In the genomic region with DNA sequence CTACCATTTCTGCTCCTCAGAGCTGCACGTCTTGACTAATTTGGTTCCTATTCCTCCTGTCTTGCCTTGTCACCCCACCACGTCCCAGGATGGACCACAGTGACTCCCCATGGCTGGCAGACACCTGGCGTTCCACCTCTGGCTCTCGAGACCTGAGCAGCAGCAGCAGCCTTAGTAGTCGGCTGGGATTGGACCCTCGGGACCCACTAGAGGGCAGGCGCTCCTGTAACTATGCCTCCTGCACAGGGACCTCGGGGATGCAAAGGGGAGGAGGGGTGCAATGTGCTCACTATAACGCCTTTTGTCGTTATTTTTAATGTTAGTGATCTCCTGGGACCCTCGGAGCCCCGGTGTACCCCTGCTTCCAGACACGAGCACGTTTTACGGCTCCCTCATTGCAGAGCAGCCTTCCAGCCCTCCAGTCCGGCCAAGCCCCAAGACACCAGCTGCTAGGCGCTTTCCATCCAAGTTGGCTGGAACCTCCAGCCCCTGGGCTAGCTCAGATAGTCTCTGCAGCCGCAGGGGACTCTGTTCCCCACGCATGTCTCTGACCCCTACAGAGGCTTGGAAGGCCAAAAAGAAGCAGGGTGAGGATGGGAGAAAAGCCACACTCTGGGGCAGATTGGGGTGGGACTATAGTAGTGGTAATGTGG, we compare ENCODE assay signal across 10 mouse cellular contexts. TPM values are rescaled to one million over a fixed set of nuclear protein-coding genes. Genes with fewer than 3 reads are reported as not detected.
DNase-seq lines count a peak whose midpoint lies in the region; ATAC-seq and TF ChIP-seq lines count a peak whose summit lies in the region.
"Had no signal": no experiment of that assay in that cellular context is flagged by ENCODE, and none has a peak within 500 bp of the region (broad histone marks: within the 10 kb centered on the region; RNA-seq: fewer than 3 reads in every experiment).

No protein-coding gene starts in this region.

- no peak overlapping the region for H3K4me2 ChIP-seq in kidney, postnatal 0 days (ENCODE audit: low read length)
- peak overlapping the region; percentile 36 for H3K4me2 ChIP-seq in heart, embryonic 16.5 days (ENCODE audit: low read depth, low read length)
- H3K4me2 ChIP-seq in midbrain, embryonic 15.5 days = peak overlapping the region; percentile 43
- H3K4me2 ChIP-seq: limb, embryonic 15.5 days had no signal

- no peak overlapping the region for H3K9ac ChIP-seq in kidney, postnatal 0 days (ENCODE audit: low read depth, low read length)
- H3K9ac ChIP-seq in heart, embryonic 16.5 days (ENCODE audit: low read length) = no peak overlapping the region
- no peak overlapping the region for H3K9ac ChIP-seq in midbrain, embryonic 15.5 days
- H3K9ac ChIP-seq: limb, embryonic 15.5 days had no signal

- no peaks in the 10 kb centered on the region for H3K9me3 ChIP-seq in kidney, postnatal 0 days (replicated peaks; ENCODE audit: low read length)
- no peaks in the 10 kb centered on the region for H3K9me3 ChIP-seq in heart, embryonic 16.5 days (replicated peaks; ENCODE audit: control insufficient read depth, low read length)
- H3K9me3 ChIP-seq in midbrain, embryonic 15.5 days = no peaks in the 10 kb centered on the region
- H3K9me3 ChIP-seq: limb, embryonic 15.5 days had no signal

- H3K4me1 ChIP-seq in kidney, postnatal 0 days (replicated peaks; ENCODE audit: insufficient read depth, low read length) = no peaks in the 10 kb centered on the region
- H3K4me1 ChIP-seq in cortical plate, adult 2 months (ENCODE audit: control insufficient read depth, insufficient read depth, low read length) = no peaks in the 10 kb centered on the region
- H3K4me1 ChIP-seq in heart, embryonic 16.5 days (ENCODE audit: control insufficient read depth, insufficient read depth, low read length) = peaks cover 12% of the 10 kb centered on the region
- H3K4me1 ChIP-seq in midbrain, embryonic 15.5 days = peaks cover 7% of the 10 kb centered on the region; the same call in 1 of the 2 replicates
- H3K4me1 ChIP-seq in cerebellum, adult 2 months (ENCODE audit: control insufficient read depth, insufficient read depth, low read length) = peaks cover 4% of the 10 kb centered on the region; the same call in 1 of the 2 replicates

- WGBS in kidney, postnatal 0 days = 16% methylated on average over 19 of the region's 19 CpGs
- 22% methylated on average over 19 of the region's 19 CpGs for WGBS in heart, embryonic 16.5 days
- WGBS in midbrain, embryonic 15.5 days = 12% methylated on average over 19 of the region's 19 CpGs
- WGBS in cerebellum, adult 2 months = 10% methylated on average over 19 of the region's 19 CpGs

- no peaks in the 10 kb centered on the region for H3K27me3 ChIP-seq in kidney, postnatal 0 days (ENCODE audit: insufficient read depth, low read length)
- H3K27me3 ChIP-seq in heart, embryonic 16.5 days (ENCODE audit: control insufficient read depth, insufficient read depth, low read length) = no peaks in the 10 kb centered on the region
- H3K27me3 ChIP-seq in midbrain, embryonic 15.5 days (replicated peaks) = no peaks in the 10 kb centered on the region
- H3K27me3 ChIP-seq in cerebellum, adult 2 months (ENCODE audit: control insufficient read depth, insufficient read depth, low read length) = no peaks in the 10 kb centered on the region

- H3K36me3 ChIP-seq in kidney, postnatal 0 days (ENCODE audit: insufficient read depth, low read length) = no peaks in the 10 kb centered on the region
- no peaks in the 10 kb centered on the region for H3K36me3 ChIP-seq in heart, embryonic 16.5 days (ENCODE audit: control insufficient read depth, insufficient read depth)
- no peaks in the 10 kb centered on the region for H3K36me3 ChIP-seq in midbrain, embryonic 15.5 days (replicated peaks)
- H3K36me3 ChIP-seq: limb, embryonic 15.5 days had no signal

- ATAC-seq in kidney, postnatal 0 days (replicated peaks; ENCODE audit: low FRiP score, low read depth) = no peak; the same call in 1 of the 2 replicates
- ATAC-seq in heart, embryonic 16.5 days (replicated peaks; ENCODE audit: extremely low read depth, insufficient read depth, low FRiP score) = no peak; the same call in 1 of the 2 replicates
- peak; percentile 76 for ATAC-seq in midbrain, embryonic 15.5 days (replicated peaks)

- TF ChIP-seq CTCF in kidney, postnatal 0 days (IDR thresholded peaks at IDR 0.05; ENCODE audit: low read depth) = peak; percentile 62
- 0 out of 2 replicates have a peak, but pooled peaks have one; percentile 15 for TF ChIP-seq CTCF in cortical plate, adult 2 months (IDR thresholded peaks at IDR 0.05; ENCODE audit: extremely low read depth, insufficient read depth, low read length)
- TF ChIP-seq CTCF in cerebellum, adult 2 months (IDR thresholded peaks at IDR 0.05; ENCODE audit: borderline replicate concordance, insufficient read depth, low read depth, low read length) = no peak

- no peak overlapping the region for H3K27ac ChIP-seq in kidney, postnatal 0 days
- H3K27ac ChIP-seq in cortical plate, adult 2 months (ENCODE audit: insufficient read depth, low read length) = no peak overlapping the region
- H3K27ac ChIP-seq in heart, embryonic 16.5 days (ENCODE audit: low read length) = no peak overlapping the region
- no peak overlapping the region for H3K27ac ChIP-seq in midbrain, embryonic 15.5 days
- H3K27ac ChIP-seq in cerebellum, adult 2 months (ENCODE audit: insufficient read depth, low read length) = no peak overlapping the region
- H3K27ac ChIP-seq: limb, embryonic 15.5 days had no signal

- no peak overlapping the region for H3K4me3 ChIP-seq in kidney, postnatal 0 days (replicated peaks; ENCODE audit: low read depth, low read length)
- H3K4me3 ChIP-seq in cortical plate, adult 2 months (ENCODE audit: insufficient read depth, low read length) = no peak overlapping the region
- no peak overlapping the region for H3K4me3 ChIP-seq in heart, embryonic 16.5 days (ENCODE audit: low read length)
- H3K4me3 ChIP-seq in midbrain, embryonic 15.5 days = peak overlapping the region; percentile 13; the same call in 1 of the 2 replicates
- no peak overlapping the region for H3K4me3 ChIP-seq in cerebellum, adult 2 months (replicated peaks; ENCODE audit: insufficient read depth, low read depth, low read length)
- H3K4me3 ChIP-seq: limb, embryonic 15.5 days had no signal

- TF ChIP-seq POLR2A in cortical plate, adult 2 months (IDR thresholded peaks at IDR 0.05; ENCODE audit: extremely low read depth, insufficient read depth, low read length) = no peak
- TF ChIP-seq POLR2A in cerebellum, adult 2 months (IDR thresholded peaks at IDR 0.05; ENCODE audit: borderline replicate concordance, insufficient read depth, low read length) = no peak

- DNase-seq in kidney, postnatal 0 days (ENCODE audit: low spot score) = peak; percentile 45
- DNase-seq in kidney, adult 18-20 months = no peak
- no peak for DNase-seq in cerebellum, adult 2 months
- no peak for DNase-seq in right cerebral cortex, postnatal 10 days (ENCODE audit: low spot score in 2 of 2)
- no peak for DNase-seq in testis, postnatal 10 days (ENCODE audit: low spot score)

RNA-seq across cellular contexts. Expression of a gene that starts 6.3 kb away (rescaled TPM):
- polyA plus RNA-seq in kidney, postnatal 0 days (2015; fragmentation: Nextera tagmentation; extraction: Ambion mirVana) = 17.5 and 19.4 TPM in 2 replicates
- 6.4 and 6.9 TPM in 2 replicates for polyA plus RNA-seq in cortical plate, adult 2 months (2012; rRNA removed)
- polyA plus RNA-seq in heart, embryonic 16.5 days (2015; fragmentation: Nextera tagmentation; extraction: Ambion mirVana) = 9.2 and 11.2 TPM in 2 replicates
- 5.2 and 6.2 TPM in 2 replicates for polyA plus RNA-seq in midbrain, embryonic 15.5 days (2015; fragmentation: Nextera tagmentation; extraction: Ambion mirVana)
- 5.7 and 5.9 TPM in 2 replicates for polyA plus RNA-seq in cerebellum, adult 2 months (2012; rRNA removed)

RNA-seq across cellular contexts. Expression of a gene that starts 25.1 kb away (rescaled TPM):
- 0.25 and 0.51 TPM in 2 replicates for polyA plus RNA-seq in kidney, postnatal 0 days (2015; fragmentation: Nextera tagmentation; extraction: Ambion mirVana)
- 66.5 and 71.0 TPM in 2 replicates for polyA plus RNA-seq in cortical plate, adult 2 months (2012; rRNA removed)
- not detected in 2 replicates for polyA plus RNA-seq in heart, embryonic 16.5 days (2015; fragmentation: Nextera tagmentation; extraction: Ambion mirVana)
- polyA plus RNA-seq in midbrain, embryonic 15.5 days (2015; fragmentation: Nextera tagmentation; extraction: Ambion mirVana) = 4.8 and 10.0 TPM in 2 replicates
- 1.3 and 1.4 TPM in 2 replicates for polyA plus RNA-seq in cerebellum, adult 2 months (2012; rRNA removed)

RNA-seq across cellular contexts. Expression of a gene that starts 40.8 kb away (rescaled TPM):
- polyA plus RNA-seq in kidney, postnatal 0 days (2015; fragmentation: Nextera tagmentation; extraction: Ambion mirVana) = 0.09 and 0.16 TPM in 2 replicates
- 91.0 and 95.7 TPM in 2 replicates for polyA plus RNA-seq in cortical plate, adult 2 months (2012; rRNA removed)
- polyA plus RNA-seq in heart, embryonic 16.5 days (2015; fragmentation: Nextera tagmentation; extraction: Ambion mirVana) = 0.08 and 0.10 TPM in 2 replicates
- polyA plus RNA-seq in midbrain, embryonic 15.5 days (2015; fragmentation: Nextera tagmentation; extraction: Ambion mirVana) = 12.3 and 15.1 TPM in 2 replicates
- 107 and 119 TPM in 2 replicates for polyA plus RNA-seq in cerebellum, adult 2 months (2012; rRNA removed)
- polyA plus RNA-seq: spleen, adult 2 months had no signal

RNA-seq across cellular contexts. Expression of a gene that starts 59.7 kb away (rescaled TPM):
- 4.8 TPM in 2 replicates for polyA plus RNA-seq in kidney, postnatal 0 days (2015; fragmentation: Nextera tagmentation; extraction: Ambion mirVana)
- polyA plus RNA-seq in cortical plate, adult 2 months (2012; rRNA removed) = 1.4 and 1.5 TPM in 2 replicates
- polyA plus RNA-seq in heart, embryonic 16.5 days (2015; fragmentation: Nextera tagmentation; extraction: Ambion mirVana) = 3.8 and 4.6 TPM in 2 replicates
- polyA plus RNA-seq in midbrain, embryonic 15.5 days (2015; fragmentation: Nextera tagmentation; extraction: Ambion mirVana) = 7.9 and 8.7 TPM in 2 replicates
- 1.5 and 1.6 TPM in 2 replicates for polyA plus RNA-seq in cerebellum, adult 2 months (2012; rRNA removed)

Comparison
In these comparisons a context has a peak if more than half of its experiments do, and no peak if none do; other contexts are left out.
1. RNA of a gene that starts 40.8 kb away (polyA plus RNA-seq): 107 to 119 TPM in cerebellum, adult 2 months, 91.0 to 95.7 TPM in cortical plate, adult 2 months and 12.3 to 15.1 TPM in midbrain, embryonic 15.5 days; 0.09 to 0.16 TPM in kidney, postnatal 0 days and 0.08 to 0.10 TPM in heart, embryonic 16.5 days; every median in the first group is over 10 times any median in the second.